Mouse (Mus musculus): ENCODE measurements at regions not wholly inside any gene's neighbourhood (a gene's known extent, or its start where the extent isn't known, plus 50 kb on each side); places are given as distances from the start of the nearest gene placed in this dataset.

DNA sequence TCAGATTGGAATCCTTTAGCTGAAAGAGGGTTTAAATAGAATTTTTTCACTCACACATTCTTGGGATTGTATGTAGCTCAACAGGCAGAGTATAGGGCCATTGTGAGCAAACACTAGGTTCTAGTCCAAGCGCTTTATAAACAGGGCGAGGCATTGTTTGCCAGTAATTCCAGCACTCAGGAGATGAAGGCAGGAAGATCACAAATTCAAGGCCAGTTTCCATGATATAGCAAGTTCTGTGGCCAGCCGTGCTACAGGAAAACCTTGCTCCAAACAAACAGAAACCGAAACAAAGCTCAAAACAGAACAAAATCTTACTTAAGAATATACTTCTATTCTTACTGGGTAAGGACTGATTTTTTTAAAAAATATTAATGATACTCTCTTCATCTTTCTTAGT lies 159.0 kb downstream of the Tmsb4x start:
- H3K27me3 ChIP-seq (ENCODE audit: control insufficient read depth, insufficient read depth, low read length) = no peaks in the 10 kb centered on the region
- DNase-seq (ENCODE audit: low spot score) (peak; percentile 16), ATAC-seq (ENCODE audit: low FRiP score, low TSS enrichment) (no peak)
- H3K9ac ChIP-seq (ENCODE audit: low read length) = no peak overlapping the region
- no peaks in the 10 kb centered on the region for H3K4me1 ChIP-seq (replicated peaks; ENCODE audit: control insufficient read depth, insufficient read depth)
- H3K27ac ChIP-seq (replicated peaks) = no peak overlapping the region
- no peaks in the 10 kb centered on the region for H3K36me3 ChIP-seq (ENCODE audit: control insufficient read depth, insufficient read depth, low read length)
- no peak overlapping the region for H3K4me2 ChIP-seq (replicated peaks; ENCODE audit: low read depth)
- TF ChIP-seq CTCF (IDR thresholded peaks at IDR 0.05; ENCODE audit: low read depth) (no peak), EP300 (optimal IDR thresholded peaks at IDR 0.05) (no peak)
- no peak overlapping the region for H3K4me3 ChIP-seq (ENCODE audit: low read depth, low read length)
- H3K9me3 ChIP-seq (ENCODE audit: control insufficient read depth, low read length) = no peaks in the 10 kb centered on the region
- 56% methylated on average over 4 of the region's 4 CpGs for WGBS

DNA sequence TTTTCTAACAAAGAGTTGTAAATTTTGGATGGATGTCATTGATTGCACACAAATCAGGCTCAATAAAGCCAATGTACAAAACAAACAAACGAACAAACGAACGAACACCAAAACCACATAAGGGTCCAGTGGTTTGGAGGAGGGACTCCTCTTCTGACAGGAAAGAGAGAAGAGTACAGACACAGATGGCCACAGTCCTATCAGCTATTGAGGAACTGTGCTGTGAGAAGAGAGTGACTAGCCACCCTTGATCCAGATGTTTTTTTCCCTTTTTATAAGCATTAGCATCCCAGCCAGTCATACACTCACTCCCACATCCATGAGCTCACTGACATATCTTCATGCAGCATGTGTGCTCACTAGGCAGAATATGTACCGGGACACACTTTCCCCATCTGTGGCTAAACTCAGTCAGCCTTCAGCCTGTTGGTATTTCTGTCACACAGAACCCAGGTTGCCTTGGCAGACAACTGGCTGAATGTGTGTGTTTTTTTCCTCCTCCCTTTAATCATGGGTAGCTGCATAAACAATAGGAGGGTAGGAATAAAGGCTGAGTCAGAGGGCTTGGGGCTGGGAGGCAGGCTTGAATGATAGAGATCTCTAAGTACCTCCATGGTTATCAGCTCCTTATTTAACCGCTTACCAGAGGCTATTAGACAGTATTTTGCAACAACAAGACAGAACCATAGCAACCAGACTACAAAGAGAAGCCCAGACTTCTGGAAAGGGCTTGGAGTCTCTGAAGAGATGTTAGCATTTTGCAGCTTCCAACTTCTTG lies 159.7 kb downstream of the Tmsb4x start:
- H3K27me3 ChIP-seq (ENCODE audit: control insufficient read depth, insufficient read depth, low read length) = no peaks in the 10 kb centered on the region
- H3K9ac ChIP-seq (ENCODE audit: low read length) = no peak overlapping the region
- DNase-seq (ENCODE audit: low spot score) (peak; percentile 16), ATAC-seq (ENCODE audit: low FRiP score, low TSS enrichment) (peak; percentile 75)
- H3K4me3 ChIP-seq (ENCODE audit: low read depth, low read length) = no peak overlapping the region
- no peak overlapping the region for H3K27ac ChIP-seq (replicated peaks)
- H3K4me2 ChIP-seq (replicated peaks; ENCODE audit: low read depth) = no peak overlapping the region
- H3K4me1 ChIP-seq (replicated peaks; ENCODE audit: control insufficient read depth, insufficient read depth) = no peaks in the 10 kb centered on the region
- no peaks in the 10 kb centered on the region for H3K36me3 ChIP-seq (ENCODE audit: control insufficient read depth, insufficient read depth, low read length)
- no peaks in the 10 kb centered on the region for H3K9me3 ChIP-seq (ENCODE audit: control insufficient read depth, low read length)
- 73% methylated on average over 5 of the region's 5 CpGs for WGBS
- no peak for TF ChIP-seq EP300 (optimal IDR thresholded peaks at IDR 0.05)

DNA sequence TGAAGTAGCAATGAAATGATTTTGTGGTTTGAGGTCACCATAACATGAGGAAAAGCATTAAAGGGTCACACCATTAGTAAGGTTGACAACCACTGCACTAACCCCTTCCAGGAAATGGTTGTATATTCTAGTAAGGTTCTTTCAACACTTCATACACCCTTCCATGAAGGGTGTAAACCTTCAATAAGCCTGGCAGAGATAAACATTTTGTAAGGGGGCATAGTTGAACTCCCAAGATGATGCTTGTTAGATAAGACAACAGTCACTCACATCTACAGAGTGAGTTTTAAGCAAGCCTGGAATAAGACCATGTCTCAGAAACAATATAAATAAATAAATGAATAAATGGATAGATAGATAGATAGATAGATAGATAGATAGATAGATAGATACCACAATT lies 171.1 kb downstream of the Tmsb4x start:
- Histone ChIP-seq H3K36me3 (ENCODE audit: control insufficient read depth, insufficient read depth, low read length) (no peaks in the 10 kb centered on the region), H3K27ac (replicated peaks) (no peak overlapping the region), H3K4me2 (replicated peaks; ENCODE audit: low read depth) (no peak overlapping the region), H3K9me3 (ENCODE audit: control insufficient read depth, low read length) (no peaks in the 10 kb centered on the region), H3K4me3 (ENCODE audit: low read depth, low read length) (no peak overlapping the region), H3K27me3 (ENCODE audit: control insufficient read depth, insufficient read depth, low read length) (no peaks in the 10 kb centered on the region), H3K4me1 (replicated peaks; ENCODE audit: control insufficient read depth, insufficient read depth) (no peaks in the 10 kb centered on the region), H3K9ac (ENCODE audit: low read length) (no peak overlapping the region)
- ATAC-seq (ENCODE audit: low FRiP score, low TSS enrichment) (no peak), DNase-seq (ENCODE audit: low spot score) (no peak)
- TF ChIP-seq CTCF (IDR thresholded peaks at IDR 0.05; ENCODE audit: low read depth) (no peak), EP300 (optimal IDR thresholded peaks at IDR 0.05) (no peak)

DNA sequence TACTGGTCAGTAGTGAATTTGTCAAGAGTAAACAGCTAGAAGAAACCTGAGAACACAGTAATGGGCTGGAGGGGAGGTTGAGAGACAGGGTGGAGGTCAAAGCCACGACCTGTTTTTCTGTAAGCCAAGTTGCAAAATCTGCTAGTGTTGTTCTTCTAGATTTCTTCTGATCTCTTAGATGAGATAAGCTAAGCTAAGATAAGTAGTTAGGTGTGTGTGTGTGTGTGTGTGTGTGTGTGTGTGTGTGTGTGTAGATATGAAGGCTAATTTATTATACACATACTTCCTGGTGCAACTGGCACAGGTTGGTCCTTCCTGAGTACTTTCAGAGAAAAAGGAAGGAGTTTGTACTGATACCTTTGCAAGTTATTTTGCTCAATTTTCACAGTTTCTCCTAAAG lies 172.8 kb downstream of the Tmsb4x start:
- no peak overlapping the region for H3K4me2 ChIP-seq (replicated peaks; ENCODE audit: low read depth)
- no peaks in the 10 kb centered on the region for H3K9me3 ChIP-seq (ENCODE audit: control insufficient read depth, low read length)
- ATAC-seq (ENCODE audit: low FRiP score, low TSS enrichment) (0 out of 2 replicates have a peak, but pooled peaks have one; percentile 32), DNase-seq (ENCODE audit: low spot score) (no peak)
- H3K27me3 ChIP-seq (ENCODE audit: control insufficient read depth, insufficient read depth, low read length) = no peaks in the 10 kb centered on the region
- WGBS = 30% methylated on average over 1 of the region's 1 CpGs
- no peaks in the 10 kb centered on the region for H3K4me1 ChIP-seq (replicated peaks; ENCODE audit: control insufficient read depth, insufficient read depth)
- no peak overlapping the region for H3K4me3 ChIP-seq (ENCODE audit: low read depth, low read length)
- no peak for TF ChIP-seq CTCF (IDR thresholded peaks at IDR 0.05; ENCODE audit: low read depth)
- no peak for TF ChIP-seq EP300 (optimal IDR thresholded peaks at IDR 0.05)
- H3K27ac ChIP-seq (replicated peaks) = peak overlapping the region; percentile 56
- H3K36me3 ChIP-seq (ENCODE audit: control insufficient read depth, insufficient read depth, low read length) = no peaks in the 10 kb centered on the region
- H3K9ac ChIP-seq (ENCODE audit: low read length) = no peak overlapping the region

DNA sequence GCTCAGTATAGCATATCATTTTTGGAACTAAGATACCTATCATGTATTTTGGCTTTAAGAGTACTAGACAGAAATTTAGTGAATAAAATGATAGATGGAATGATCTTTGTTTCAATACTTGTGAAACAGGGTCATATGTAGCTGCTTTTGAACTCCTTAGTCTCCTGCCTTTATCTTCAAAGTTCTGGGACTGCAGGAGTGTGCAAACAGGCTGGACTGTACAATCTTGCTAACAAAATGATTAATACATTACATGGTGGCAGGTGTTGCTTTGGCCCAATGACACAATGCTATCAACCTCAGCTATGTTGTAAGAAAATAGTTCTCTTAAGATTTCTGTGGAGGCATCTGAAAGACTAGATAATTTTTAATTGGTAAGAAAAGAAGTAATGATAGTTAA lies 173.5 kb downstream of the Tmsb4x start:
- Histone ChIP-seq H3K36me3 (ENCODE audit: control insufficient read depth, insufficient read depth, low read length) (no peaks in the 10 kb centered on the region), H3K9ac (ENCODE audit: low read length) (no peak overlapping the region), H3K4me2 (replicated peaks; ENCODE audit: low read depth) (no peak overlapping the region), H3K27ac (replicated peaks) (no peak overlapping the region), H3K4me3 (ENCODE audit: low read depth, low read length) (no peak overlapping the region), H3K4me1 (replicated peaks; ENCODE audit: control insufficient read depth, insufficient read depth) (no peaks in the 10 kb centered on the region), H3K27me3 (ENCODE audit: control insufficient read depth, insufficient read depth, low read length) (no peaks in the 10 kb centered on the region), H3K9me3 (ENCODE audit: control insufficient read depth, low read length) (no peaks in the 10 kb centered on the region)
- no peak for ATAC-seq (ENCODE audit: low FRiP score, low TSS enrichment)
- DNase-seq (ENCODE audit: low spot score) = no peak
- TF ChIP-seq EP300 (optimal IDR thresholded peaks at IDR 0.05) = no peak
- TF ChIP-seq CTCF (IDR thresholded peaks at IDR 0.05; ENCODE audit: low read depth) = no peak

DNA sequence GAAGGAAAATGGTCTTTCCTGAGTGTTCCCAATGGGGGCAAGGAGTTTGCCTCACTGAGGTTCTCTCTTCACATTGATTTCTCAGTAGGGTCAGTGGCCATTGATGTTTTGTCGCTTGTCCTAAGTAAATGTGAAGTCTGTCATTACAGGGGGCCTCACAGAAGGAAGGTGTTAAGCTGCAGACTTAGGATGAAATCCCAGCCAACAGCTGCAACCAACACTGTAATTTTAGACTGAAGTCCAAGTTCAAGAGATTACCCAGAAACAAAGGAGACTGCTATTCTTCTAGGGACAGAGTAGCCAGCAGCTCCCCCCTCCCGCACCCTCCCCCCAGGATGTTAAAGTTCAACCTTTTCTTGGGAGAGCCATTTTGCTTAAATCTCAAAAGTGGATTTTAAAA lies 176.0 kb downstream of the Tmsb4x start:
- Histone ChIP-seq H3K4me2 (replicated peaks; ENCODE audit: low read depth) (no peak overlapping the region), H3K27ac (replicated peaks) (peak overlapping the region; percentile 69; the same call in 1 of the 2 replicates), H3K9me3 (ENCODE audit: control insufficient read depth, low read length) (no peaks in the 10 kb centered on the region), H3K36me3 (ENCODE audit: control insufficient read depth, insufficient read depth, low read length) (no peaks in the 10 kb centered on the region), H3K9ac (ENCODE audit: low read length) (no peak overlapping the region), H3K4me1 (replicated peaks; ENCODE audit: control insufficient read depth, insufficient read depth) (no peaks in the 10 kb centered on the region), H3K27me3 (ENCODE audit: control insufficient read depth, insufficient read depth, low read length) (no peaks in the 10 kb centered on the region), H3K4me3 (ENCODE audit: low read depth, low read length) (no peak overlapping the region)
- 70% methylated on average over 2 of the region's 2 CpGs for WGBS
- ATAC-seq (ENCODE audit: low FRiP score, low TSS enrichment) (peak; percentile 51; the same call in 1 of the 2 replicates), DNase-seq (ENCODE audit: low spot score) (no peak)
- TF ChIP-seq CTCF (IDR thresholded peaks at IDR 0.05; ENCODE audit: low read depth) (no peak), EP300 (optimal IDR thresholded peaks at IDR 0.05) (no peak)

Data from stomach, postnatal 0 days (tissue).